Mouse (Mus musculus): ENCODE data around the gene Ecm2.
A peak's percentile ranks its signal among the peaks of the same experiment; 100 is the strongest.

Gene Ecm2

DNA sequence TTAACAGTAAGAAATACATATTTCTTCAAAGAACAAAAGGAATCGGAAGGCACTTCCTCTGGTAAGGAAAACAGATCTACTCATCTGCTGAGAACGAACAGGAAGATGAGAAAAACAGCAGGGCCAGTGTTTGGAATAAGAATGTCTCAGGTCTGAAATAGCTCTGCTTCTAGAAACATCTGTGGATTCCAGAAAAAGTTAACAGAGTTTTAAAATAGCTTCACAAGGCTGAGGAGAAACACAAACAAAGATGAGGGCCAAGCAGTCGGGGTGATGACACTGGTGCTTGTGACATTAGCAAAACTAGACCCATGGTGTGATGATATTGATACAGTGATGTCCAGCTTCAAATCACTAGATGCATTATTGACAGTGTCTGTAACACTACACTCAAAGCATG is 2.6 kb downstream of the Ecm2 start:
- DNase-seq (ENCODE audit: low read depth), result no peak

DNA sequence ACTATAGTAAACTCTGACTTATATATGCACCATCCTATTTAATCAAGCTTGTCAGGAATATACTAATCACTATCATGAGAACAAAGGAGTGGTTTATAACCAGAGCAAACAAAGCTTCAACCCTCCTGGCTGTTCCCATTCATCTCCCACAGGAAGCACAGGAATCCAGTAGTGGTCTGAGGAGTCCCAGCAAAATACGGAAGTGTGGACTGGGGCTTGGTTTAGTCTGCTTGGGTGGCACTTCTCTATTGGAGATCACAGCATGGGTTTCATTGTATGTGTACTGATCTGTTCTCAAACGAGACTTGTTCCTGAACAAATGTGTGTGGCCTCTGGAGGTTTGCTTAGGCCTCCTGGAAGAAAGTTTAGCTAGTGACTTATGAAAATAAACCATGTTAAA is 14.2 kb downstream of the Ecm2 start:
- DNase-seq (ENCODE audit: low read depth), result no peak

DNA sequence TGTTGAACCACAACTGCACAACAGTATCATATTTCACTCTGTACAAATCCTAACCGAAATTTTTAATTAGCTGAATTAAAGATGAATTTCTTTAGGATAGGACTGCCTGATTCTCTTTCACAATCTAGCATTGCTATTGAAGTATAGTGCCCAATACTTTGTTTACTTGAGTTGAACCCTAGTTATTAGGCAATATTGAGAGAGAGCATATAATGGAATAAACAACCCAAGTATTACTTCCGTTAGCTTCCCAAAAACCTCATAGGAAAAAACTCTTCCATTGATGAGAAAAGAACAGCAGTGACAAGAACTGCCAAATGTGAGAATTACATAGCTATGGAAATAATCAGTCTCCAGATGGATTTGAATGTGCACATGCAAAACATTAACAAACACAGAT is 21.6 kb downstream of the Ecm2 start:
- DNase-seq (ENCODE audit: low read depth), result no peak

DNA sequence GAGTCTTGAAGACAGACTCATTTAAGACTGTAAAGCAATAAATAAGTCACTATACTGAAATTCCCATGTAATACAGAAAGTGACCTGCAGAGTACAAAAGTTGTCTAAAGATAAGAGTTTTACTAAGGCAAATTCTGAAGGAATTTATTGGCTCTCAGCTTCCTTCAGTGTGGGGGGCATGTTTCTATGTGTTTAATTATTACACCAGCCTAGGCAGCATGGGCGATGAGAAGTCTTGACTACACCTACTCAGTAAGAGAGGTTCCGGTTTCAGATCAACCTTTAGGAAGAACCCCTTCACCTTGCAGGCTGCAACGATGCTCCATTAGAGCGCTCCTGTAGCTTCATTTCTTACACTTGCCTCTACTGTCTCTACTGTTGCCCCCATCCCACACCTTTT is 26.0 kb downstream of the Ecm2 start:
- no peak for DNase-seq (ENCODE audit: low read depth)

DNA sequence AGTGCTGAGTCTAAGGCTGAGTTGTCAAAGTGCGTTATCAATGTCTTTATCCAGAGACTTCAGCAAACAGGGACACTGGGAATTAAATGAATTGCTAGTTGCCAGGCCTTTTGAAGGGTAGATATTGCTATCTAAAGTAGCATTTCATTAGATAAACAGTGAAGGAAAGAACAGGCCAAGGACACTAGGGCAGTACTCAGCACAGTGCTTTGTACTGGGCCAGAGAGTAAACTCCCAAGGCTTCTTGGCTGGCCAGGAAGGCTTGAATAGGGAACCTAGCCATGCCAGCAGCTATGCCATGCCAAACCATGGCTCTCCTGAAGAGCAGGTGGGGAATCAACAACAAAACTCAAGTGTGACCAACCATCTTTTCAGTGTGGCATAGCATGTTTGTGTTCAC is 32.3 kb downstream of the Ecm2 start:
- no peak for DNase-seq (ENCODE audit: low read depth)

DNA sequence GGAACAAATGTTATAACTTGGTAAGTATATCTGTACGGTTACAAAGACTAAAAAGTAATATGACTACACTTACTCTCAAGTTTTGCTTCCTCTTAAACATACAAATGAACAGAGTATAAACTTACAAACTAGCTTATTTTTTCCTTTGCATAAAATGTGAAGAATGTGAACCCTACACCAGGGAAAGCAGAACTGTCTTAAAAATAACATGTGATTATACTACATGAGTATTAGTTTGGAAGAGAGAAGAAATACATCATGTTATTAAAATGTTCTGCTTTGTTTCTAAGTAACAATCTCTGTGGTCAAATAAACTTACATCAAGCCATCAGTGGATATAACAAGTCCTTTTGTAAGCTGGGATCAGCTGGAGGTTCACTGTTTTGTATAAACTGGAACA is 34.1 kb downstream of the Ecm2 start:
- no peak for DNase-seq (ENCODE audit: low read depth)

DNA sequence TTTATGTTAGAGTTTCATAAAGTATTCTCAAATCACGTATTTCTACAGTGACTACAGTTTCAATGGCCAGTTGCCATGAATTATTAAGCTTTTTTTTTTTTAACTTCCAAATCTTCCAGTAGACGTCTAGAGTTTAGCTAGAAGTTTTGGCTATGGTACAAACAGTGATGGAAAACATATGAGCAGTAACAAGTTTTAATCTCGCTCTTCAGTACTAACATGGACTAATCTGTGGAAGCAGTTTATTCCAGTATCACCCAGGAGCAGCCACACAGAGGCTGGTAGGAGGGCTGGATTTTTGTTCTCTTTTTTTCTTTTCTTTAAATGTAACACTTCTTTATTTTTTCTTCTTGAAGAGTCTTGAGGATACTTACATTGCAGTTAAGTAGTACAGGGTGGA is 39.7 kb downstream of the Ecm2 start, which contains the start of gene Aspn:
Aspn (plus strand) TSS at position 165 of the 400 bp plus-strand sequence.
- no peak for DNase-seq (ENCODE audit: low read depth)

DNA sequence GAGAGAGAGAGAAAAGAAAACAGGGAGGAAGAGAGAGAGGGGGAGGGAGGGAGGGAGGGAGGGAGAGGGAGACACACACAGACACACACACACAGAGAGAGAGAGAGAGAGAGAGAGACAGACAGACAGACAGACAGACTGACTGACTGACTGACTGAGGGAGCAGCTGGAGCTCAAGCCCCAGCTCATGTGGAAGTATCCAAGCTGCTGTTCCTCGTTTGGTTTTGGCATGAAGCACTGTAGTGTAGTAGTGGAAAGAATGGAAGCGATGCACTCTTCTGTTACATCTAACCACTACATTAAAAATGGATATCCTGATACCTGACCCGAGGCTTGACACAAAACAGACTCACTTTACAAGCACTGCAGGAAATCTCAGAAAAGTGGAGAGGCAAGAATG is 41.0 kb downstream of the Ecm2 start:
- DNase-seq (ENCODE audit: low read depth), result no peak

DNA sequence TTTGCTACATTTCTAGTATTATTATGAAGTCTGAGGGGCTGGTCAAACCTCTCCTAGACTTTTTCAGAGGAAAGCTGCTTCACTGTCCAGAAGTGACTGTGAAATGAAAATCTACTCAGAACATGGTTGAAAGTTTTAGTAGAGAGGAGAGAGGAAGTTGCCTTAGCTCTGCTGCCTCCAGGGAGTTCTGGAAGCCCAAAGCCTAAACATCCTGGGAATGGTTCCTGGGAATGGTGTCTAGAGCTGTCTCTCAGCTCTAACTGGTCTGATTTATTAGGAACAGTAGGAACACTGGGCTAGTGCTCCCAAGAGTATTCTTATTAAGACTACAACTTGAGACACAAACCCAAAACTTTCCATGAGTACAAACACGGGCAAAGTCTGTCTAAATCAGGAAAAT is 41.9 kb downstream of the Ecm2 start:
- DNase-seq (ENCODE audit: low read depth), result no peak

DNA sequence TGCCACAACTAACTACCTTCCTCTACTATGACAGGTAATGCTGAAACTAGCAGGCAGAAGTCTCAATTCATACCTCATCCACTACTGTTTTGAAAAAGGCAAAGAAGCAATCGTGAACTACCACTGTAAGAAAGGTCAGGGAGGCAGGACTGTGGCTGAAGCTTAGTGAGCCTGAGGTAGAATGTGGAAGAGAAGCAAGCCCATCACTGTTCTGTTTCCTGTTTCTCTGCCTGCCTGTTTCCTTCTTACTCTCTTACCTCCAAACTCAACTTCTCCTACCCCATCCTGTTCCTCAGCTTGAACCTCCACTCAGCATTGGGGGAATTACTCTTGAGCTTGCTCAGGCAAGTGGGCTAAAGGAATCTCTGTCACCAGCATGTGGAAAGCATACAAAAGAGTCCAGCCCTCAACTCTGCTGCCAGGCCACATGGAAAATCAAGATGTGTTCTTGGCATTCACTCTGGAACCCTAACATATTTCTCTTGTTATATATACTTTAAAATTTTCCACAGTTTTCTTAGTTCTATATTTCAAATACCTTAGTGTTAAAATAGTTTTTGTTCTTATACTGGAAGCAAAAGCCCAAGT is 43.0 kb downstream of the Ecm2 start:
- DNase-seq (ENCODE audit: low read depth), result peak; percentile 29

DNA sequence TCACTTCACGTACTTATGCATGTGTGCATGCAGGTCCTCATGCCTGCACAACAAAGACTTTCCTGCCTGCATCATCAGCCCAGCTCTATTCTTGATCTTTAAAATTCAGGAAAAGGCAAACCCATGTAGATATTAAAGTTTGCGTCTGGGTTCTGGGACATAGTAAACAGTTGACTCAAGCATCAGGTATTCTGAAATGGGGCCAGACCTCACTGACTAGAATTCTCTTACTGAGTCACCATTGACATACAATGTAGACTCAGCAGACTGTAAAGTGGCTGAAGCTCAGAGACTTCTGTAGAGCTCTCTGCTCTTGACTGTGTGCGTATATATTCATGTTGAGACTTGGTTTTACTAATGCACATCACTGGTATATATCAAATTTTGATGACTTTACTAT is 45.0 kb downstream of the Ecm2 start:
- DNase-seq (ENCODE audit: low read depth), result no peak

DNA sequence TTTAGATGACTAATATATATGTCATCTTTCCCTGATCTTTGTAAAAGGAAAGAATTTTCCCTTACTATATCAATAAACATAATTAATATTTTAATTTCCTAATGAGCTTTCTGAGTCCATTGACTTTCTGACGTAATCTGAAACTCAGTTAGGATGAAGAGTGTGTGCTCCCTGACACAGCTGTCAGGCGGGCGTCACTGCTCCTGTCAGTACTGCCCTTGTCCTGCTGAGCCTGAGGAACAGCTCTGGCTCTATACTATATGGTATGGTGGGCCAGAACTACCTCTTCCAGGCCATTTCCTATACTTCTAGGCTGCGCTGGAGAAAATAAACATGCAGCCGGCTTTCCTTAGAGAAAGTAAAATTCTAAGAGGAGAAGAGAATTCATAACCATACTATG is 49.9 kb downstream of the Ecm2 start:
- DNase-seq (ENCODE audit: low read depth), result no peak

DNA sequence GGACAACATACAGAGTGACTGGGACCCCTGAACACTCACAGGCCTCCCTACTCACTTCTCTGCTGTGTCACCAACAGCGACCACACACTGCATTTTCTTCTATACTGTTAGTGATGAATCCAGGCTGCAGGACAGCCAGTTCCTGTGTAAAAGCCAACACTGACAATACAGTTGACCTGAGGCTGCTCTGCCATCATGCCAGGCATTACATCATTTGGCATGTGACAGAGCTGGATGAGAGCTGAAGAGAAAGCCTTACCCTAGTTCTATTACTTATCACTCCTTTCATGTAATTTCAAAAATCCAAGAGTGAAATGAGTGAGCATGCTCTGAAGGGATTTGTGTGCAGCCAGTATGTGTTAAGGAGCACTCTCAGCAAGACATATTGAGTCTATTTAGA is 51.6 kb downstream of the Ecm2 start:
- DNase-seq (ENCODE audit: low read depth), result peak; percentile 28

DNA sequence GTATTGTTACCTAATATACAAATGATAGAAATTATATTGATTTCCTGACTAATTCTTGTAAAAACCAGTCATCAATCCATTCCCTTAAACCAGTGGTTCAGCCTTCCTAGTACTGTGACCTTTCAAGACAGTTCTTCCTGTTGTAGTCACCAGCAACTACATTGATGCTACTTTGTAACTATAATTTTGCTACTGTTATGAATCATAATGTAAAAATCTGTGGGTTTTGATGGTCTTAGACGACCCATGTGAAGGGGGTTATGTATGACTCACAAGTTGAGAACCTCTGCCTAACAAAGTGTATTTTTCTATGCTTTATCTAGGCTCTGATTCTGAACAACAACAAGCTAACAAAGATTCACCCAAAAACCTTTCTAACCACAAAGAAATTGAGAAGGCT is 52.3 kb downstream of the Ecm2 start:
- peak; percentile 51 for DNase-seq (ENCODE audit: low read depth)

DNA sequence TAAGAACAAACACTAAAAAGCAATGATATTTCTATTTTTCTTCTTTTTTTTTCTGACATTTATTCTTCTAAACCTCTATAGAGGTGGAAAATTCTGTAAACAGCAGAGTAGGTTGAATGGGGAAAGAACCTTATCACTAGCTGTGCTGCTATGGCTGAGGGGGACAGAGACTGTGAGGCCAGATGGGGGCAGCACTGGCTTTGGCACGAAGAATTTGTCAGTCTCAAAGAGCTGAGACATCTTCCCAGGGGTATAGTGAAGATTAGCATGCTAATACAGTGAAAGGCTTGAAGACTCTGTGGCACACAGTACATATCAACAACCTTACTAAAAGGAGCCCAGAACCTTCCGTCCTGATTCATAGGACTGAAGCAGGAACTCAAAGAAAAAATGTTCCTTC is 54.6 kb downstream of the Ecm2 start:
- DNase-seq (ENCODE audit: low read depth), result peak; percentile 66

DNA sequence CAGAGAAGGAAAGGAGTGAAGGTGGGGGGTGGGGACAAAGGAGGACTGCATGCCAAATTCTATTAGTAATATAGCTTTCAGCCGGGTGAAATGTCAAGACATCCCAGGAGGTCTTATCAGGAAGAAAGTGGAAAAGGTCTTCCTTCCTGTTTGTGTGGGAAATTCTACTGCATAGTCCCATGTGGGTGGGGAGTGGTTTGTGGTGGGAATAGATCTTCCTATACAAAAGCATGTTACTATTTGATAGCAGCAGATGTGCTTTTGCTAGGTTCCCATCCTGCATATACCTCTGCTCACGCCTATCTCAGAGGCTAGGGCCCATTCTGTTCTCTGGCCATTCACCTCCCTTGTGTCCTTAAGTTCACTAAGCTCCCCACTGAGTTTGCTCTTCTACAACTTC is 56.3 kb downstream of the Ecm2 start:
- DNase-seq (ENCODE audit: low read depth), result peak; percentile 86

DNA sequence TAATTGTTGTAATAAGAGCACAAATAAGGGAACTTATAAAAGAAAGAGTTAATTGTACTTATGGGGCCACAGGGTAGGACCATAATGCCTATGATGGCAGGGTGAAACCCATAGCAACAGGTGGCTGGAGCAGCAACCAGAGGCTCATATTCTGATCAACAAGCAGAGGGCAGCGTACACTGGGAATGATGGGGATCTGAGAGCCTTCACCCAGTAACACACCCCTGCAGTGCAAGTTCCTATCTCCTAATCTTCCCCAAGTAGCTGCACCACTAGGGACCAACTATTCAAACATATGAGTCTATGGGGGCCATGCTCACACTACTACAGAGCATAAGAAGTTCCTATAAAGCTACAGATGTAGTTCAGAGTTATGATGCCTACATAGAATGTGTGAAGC is 59.7 kb downstream of the Ecm2 start:
- no peak for DNase-seq (ENCODE audit: low read depth)

DNA sequence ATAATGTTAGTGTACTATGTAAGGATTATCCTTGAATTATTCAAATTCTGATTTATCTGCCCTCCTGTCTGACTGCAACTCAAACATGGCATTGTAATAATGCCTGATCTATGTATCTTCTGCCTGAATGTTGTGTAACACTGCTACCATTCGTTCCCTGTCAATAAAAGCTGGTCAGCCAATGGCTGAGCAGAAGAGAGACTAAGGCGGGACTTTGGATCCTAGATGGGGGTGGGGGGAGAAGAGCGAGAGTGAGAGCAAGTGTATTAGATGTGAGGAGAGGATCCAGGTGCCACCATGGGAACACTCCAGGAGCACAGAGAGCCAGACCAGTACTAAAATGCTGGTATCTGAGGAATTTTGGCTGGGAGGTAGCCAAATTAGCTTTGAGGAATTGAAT is 65.8 kb downstream of the Ecm2 start:
- DNase-seq (ENCODE audit: low read depth), result no peak

DNA sequence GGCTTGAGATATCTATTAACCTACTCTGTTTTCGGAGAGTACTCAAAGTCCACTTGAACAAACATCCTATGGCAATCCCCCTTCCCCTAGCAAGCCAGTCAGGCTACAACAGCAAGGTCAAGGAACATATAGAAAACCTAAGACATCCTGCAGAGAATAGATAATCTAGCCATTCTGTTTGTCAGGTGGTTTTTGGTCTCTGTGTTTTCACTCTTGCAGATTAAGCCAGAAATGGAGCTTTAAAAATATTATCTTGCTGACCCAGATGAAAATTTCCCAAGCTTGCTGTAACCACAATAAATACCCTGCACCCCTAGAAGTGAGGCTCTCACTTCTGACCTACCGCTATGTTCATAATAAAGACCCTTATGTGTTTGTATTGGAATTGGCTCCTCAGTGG is 66.8 kb downstream of the Ecm2 start:
- peak; percentile 70 for DNase-seq (ENCODE audit: low read depth)

DNA sequence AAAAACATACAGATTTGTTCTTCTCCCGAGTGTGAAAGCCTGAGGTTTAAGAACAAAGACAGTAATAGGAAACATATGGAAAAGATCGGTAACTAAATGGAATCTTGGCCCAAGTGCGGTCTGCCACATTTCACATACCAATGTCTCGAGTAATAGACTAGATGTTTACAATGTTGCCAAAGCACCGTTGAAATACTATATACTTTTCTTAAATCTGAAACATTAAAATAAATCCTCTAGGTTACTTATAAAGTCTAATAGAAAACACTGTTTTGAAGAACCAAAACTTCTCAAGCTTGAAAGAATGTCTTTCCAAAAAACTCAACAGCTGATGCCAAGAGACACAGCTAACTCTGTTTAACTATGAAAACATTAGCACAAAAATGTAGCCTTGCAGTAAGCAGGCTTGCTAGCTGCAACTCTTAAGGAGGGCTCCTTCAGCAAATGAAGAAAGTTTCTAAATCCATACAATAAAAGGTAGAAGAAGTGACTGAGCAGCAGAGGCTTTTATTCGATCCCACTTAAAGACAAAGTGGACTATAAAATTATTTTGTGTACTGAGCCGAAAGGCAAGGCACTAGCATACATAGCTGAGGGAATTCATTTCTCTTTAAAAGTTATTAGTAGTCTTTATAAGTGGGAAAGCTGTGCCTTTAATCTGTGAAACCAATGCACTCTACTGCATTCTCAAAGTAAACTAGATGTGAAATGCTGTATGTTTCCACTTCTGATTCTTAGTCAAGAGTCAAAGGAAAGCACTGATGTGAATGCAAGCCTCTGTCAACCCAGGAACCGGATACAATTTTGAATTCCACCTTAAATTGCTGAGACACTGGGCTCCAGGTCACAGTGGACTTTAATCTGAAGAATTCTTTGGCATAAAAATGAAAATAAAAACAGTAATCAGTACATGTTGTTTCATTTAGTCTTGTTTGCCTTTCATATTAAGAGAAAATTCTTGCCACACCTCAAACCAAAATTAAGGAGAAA is 77.2 kb downstream of the Ecm2 start, which contains the start of gene Omd:
Omd (plus strand) TSS at position 922 of the 990 bp plus-strand sequence.
- DNase-seq (ENCODE audit: low read depth), result no peak

Measured in 416B (cell line).